Mouse (Mus musculus) stomach, postnatal 0 days (tissue): ENCODE measurements around the gene Cnp.

Source experiments
- CTCF ChIP-seq: IDR thresholded peaks from 2 replicates; pipeline ENCODE4 v1.5.1; 2016; ENCODE audit warnings: antibody characterized with exemption, low read depth, mild to moderate bottlenecking, moderate library complexity
- EP300 ChIP-seq: optimal IDR thresholded peaks from 2 replicates; pipeline ENCODE3; 2016; ENCODE audit warnings: antibody characterized with exemption

DNA sequence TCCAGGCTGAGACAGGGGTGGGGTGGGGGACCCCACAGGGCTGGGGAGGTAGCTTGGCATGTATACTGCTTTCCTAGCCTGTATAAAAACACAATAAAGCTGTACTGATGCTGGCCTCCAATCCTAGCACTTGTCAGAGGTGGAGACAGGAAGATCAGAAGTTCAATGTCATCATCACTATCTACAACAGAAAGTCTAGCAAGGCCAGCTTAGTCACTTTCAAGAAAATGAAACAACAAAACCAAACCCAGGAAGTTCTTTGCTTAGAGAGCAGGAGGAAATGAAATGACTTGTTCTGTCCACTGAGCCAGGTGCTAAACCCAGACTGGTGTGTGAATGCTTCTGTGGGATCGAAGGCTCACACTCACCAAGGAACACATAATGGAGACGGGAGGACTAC is 13.8 kb downstream of the Cnp start:
- TF ChIP-seq EP300 (no peak), CTCF (no peak)
